ENCODE assay signal across 8 mouse cellular contexts in the genomic region with DNA sequence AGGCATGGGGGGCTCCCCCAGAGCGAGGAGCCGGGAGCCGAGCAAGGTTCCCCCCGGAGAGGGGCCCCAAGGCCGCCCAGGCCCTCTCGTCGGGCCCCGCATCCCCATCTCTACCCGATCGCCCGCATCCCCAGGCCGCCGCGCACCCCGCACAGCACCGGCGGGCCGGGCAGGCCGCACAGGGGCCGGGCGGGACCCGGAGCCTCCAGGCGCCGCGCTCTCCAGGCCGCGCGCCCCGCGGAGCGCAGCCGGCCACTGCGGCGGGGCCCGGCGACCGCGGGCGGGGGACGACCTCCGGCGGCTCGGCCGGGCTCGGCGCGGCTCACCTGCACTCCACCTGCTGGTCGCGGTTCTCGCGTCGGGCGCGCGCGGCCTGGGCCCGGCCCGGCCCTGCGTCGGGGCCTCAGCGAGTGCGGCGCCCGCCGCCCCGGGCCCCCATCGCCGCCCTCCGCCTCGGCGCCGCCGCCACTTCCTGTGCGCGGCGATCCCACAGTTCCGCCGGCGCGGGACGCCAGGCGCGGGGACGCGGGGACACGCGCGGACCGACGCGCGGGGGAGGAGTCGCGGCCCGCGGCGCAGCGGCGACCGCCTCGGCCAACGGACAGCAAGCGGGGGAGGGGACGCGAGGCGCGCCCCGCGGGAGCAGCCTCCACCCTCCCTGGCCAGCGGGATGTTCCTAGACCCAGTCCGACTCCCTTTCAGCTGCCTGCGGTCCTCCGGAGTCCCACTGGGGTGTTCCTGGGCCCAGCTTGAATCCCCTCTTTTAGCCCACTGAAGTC. TPM values are rescaled to one million over a fixed set of nuclear protein-coding genes. Genes with fewer than 3 reads are reported as not detected.
A peak's percentile ranks its signal among the peaks of the same experiment; 100 is the strongest.
DNase-seq lines count a peak whose midpoint lies in the region; ATAC-seq and TF ChIP-seq lines count a peak whose summit lies in the region.

TSS of gene Agpat3 (minus strand) at position 603 of the 779 bp plus-strand sequence.

- no peaks in the 10 kb centered on the region for H3K27me3 ChIP-seq in hindbrain, postnatal 0 days (ENCODE audit: insufficient read depth, low read length)

- no peaks in the 10 kb centered on the region for H3K36me3 ChIP-seq in hindbrain, postnatal 0 days (ENCODE audit: insufficient read depth, low read length)

- H3K4me3 ChIP-seq in hindbrain, postnatal 0 days (ENCODE audit: low read length) = peak within 1 kb of the TSS; percentile 95

- H3K4me1 ChIP-seq in hindbrain, postnatal 0 days (ENCODE audit: insufficient read depth, low read length) = peaks cover 21% of the 10 kb centered on the region

- peak within 1 kb of the TSS; percentile 82 for H3K4me2 ChIP-seq in hindbrain, postnatal 0 days (ENCODE audit: low read depth, low read length)

- H3K9me3 ChIP-seq in hindbrain, postnatal 0 days (ENCODE audit: low read length) = no peaks in the 10 kb centered on the region

- ATAC-seq in hindbrain, postnatal 0 days = peak; percentile 83

- peak; percentile 73 for DNase-seq in Muller cell, postnatal 12 days (ENCODE audit: inconsistent ontology term)
- peak; percentile 34 to 52 for DNase-seq in cerebellum, postnatal 4 days (ENCODE audit: low spot score in 2 of 2)
- peak; percentile 64 for DNase-seq in gastrocnemius, postnatal 10 days
- peak; percentile 84 for DNase-seq in hindbrain, postnatal 0 days (ENCODE audit: low spot score)
- DNase-seq in left cerebral cortex, adult 18-20 months (ENCODE audit: low spot score in 2 of 2) = peak; percentile 51 to 70
- peak; percentile 74 to 83 for DNase-seq in lung, postnatal 4 days
- peak; percentile 51 for DNase-seq in retina, postnatal 7 days (ENCODE audit: low read depth, low spot score)
- peak; percentile 39 to 59 for DNase-seq in urinary bladder, adult 18-20 months (ENCODE audit: low spot score in 2 of 2)

- peak within 1 kb of the TSS; percentile 96 for H3K9ac ChIP-seq in hindbrain, postnatal 0 days (replicated peaks; ENCODE audit: low read length)

- peak within 1 kb of the TSS; percentile 80 for H3K27ac ChIP-seq in hindbrain, postnatal 0 days

- WGBS in hindbrain, postnatal 0 days = under 1% methylated on average over 65 of the region's 113 CpGs

- TF ChIP-seq CTCF in hindbrain, postnatal 0 days (IDR thresholded peaks at IDR 0.05; ENCODE audit: low read depth) = no peak

RNA-seq across cellular contexts. Expression of gene Agpat3, which starts in this region (rescaled TPM):
- total RNA-seq in gastrocnemius, postnatal 10 days (2021) = 100 to 1,000 TPM; 182 to 191 TPM
- 123 and 158 TPM in 2 replicates for total RNA-seq in hindbrain, postnatal 0 days (2014; rRNA removed)
- polyA plus RNA-seq in hindbrain, postnatal 0 days (2015; fragmentation: Nextera tagmentation; extraction: Ambion mirVana) = 115 and 117 TPM in 2 replicates
- total RNA-seq in left cerebral cortex, adult 18-20 months (2021) = 100 to 1,000 TPM; 233 to 243 TPM

Comparison
In these comparisons a context has a peak if more than half of its experiments do, and no peak if none do; other contexts are left out.
1. Peak in every context shown above with its lines: DNase-seq, ATAC-seq, H3K4me3 ChIP-seq and H3K27ac ChIP-seq.